Mouse (Mus musculus): ENCODE measurements around the gene Disp2. TPM values are rescaled to one million over a fixed set of nuclear protein-coding genes. Genes with fewer than 3 reads are reported as not detected.

Gene Disp2
- under 1 TPM in 1 of 2 experiments, not detected in 1; 0.17 TPM for polyA plus RNA-seq (2017; shearing (Covaris generic))

DNA sequence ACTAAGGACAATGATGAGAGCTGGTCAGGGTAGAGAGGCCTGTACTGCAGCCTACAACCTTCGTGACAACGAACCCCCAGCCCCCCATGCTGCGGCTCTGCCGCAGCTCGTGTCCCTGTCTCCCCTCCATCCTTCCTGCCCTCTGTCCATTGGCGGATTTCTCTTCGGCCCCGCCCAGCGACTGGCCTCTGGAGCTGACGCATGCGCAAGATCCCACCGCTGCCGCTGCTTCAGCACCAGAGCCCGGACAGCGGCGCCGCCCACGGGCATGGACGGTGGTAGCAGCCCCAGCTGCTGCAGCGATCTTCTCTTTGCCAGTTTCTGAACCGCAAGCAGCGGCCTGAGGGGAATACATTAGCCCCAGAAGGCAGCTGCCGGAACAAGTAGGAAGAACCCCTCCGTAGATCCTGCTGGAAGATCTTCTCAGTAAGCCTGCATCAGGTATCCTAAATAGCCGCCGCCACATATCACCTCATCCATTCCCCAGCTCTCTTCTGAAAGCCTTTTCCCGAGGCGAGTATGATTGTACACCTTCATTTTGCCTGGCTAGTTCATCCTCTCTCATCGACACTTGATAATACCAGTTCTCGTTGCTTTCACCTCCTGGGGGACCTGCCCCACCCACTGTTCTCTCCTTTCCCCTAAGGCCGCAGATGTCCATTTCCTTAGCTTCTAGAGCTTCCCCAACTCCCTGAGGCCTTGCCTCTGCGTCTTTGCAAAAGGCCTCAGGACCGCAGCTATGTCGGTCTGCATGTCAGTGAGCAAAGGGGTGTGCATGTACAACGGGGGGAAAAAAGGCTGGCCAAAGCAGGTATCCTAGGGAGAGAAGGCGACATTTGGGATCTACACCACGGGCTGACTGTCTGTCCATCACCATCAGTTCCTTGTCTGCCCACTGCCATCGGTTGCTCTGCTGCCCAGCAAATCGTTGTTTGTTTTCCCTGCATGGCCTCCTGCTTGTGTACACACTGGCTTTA is at the start of gene Disp2:
Gene Disp2, plus strand, starts transcription at position 216 of the 977 bp plus-strand sequence.

DNA sequence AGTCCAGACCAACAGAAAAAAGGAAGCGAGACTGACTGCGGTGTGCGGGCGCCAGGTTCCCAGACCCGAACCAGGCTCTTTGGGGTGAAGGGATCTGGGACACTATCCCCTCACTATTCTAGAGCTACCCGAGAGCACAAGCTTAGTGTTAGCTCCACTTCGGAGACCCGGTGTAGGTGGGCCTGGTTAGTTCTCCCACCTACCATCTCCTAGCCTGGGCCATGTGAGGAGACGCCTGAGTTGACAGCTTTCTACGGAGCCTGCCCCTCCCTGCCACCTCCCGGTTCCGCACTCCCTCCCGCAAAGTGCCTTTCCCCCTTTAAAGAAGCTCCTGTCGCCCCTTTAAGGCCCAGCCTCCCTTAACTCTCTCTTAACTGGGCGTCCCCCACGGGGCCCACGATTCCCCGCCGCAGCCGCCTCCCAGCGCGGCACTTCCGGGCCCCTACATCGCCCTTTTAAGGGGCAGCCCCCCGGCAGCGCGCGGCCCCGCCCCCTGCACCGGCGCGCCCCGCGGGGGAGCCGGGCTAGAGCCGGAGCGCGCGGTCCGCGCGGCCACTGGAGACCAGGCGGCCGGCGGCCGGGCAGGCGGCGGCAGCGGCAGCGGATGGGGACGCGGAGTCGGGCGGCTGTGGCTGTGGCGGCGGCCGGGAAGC is 34.2 kb upstream of the Disp2 start, which contains the start of gene Inafm2:
Gene Inafm2, plus strand, starts transcription at position 527 of the 653 bp plus-strand sequence.

DNA sequence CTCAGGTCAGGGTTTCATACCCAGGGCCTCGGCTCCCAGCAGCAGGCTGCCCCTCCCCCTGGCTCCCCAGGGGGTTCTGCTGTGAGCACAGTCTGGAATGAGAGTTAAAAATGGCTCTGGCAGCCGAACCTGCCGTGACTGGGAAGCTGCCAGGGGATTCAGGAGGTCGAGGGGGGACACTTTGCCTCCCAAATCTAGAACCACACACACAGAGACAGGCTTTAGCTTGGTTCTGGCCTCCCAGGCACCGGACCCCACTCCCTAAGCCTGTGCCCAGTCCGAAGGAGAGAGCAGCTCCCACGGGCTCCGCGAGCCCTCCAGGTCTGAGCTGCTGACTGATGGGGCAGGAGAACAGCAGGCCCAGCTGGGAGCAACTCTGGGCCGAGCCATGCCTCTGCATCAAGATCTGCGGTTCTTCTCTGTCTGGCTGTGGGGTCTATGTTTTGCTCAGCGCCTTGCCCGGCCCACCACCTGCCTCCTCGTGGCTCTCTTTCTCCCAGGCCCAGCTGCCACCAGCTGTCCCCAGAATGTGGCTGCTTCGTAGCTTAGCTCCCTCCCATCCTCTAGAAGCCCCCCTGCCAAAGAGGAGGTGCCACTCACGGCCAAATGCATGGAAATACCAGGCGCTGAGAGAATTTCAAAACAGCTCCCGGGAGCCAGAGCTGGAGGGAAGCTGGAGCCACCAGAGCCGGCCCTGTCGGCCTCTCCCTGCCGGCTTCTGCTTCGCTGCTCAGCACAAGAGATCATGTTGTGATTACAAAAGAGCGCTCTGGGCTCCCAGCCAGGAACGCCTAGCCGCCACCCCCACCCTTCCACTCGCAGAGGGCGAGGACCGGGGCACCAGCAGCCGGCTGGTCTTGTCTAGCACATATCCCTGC is 17.4 kb upstream of the Disp2 start, which contains the start of gene Ccdc9b:
Gene Ccdc9b, minus strand, starts transcription at position 756 of the 878 bp plus-strand sequence.

DNA sequence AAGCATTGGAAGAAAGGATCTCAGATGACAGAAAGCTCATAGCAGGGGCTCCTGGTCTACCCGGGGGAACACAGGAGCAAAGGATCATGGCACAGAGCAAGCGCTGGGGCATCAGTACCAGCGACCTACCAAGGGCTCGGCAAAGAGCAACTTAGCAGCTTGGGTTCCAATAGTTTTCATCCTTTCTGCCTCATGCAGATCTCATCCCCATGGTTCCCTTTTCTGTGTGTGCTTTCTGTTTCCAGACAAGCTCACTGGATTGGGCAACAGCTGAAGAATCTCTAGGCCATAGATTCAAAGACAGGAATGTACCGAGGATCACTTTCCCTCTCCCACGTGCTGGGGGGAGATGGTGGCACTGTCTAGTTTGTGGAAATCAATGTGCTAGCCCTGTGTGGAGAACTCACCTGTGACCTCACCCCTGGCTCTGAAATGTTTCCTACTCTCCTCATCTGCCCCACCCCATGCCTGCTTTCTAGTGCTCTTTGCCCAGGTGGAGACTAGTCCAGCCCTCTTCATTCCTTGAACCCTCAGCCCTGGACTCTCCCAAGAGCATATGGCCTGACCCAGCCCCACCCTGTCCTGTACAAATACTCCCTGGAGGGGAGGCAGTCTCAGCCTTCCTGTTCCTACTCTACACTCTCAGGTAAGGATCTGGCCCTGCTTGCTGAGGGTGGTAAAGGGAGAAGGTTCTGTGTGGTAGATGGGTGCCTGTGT is 7.2 kb upstream of the Disp2 start, which contains the start of gene Phgr1:
Gene Phgr1, plus strand, starts transcription at position 612 of the 717 bp plus-strand sequence.

DNA sequence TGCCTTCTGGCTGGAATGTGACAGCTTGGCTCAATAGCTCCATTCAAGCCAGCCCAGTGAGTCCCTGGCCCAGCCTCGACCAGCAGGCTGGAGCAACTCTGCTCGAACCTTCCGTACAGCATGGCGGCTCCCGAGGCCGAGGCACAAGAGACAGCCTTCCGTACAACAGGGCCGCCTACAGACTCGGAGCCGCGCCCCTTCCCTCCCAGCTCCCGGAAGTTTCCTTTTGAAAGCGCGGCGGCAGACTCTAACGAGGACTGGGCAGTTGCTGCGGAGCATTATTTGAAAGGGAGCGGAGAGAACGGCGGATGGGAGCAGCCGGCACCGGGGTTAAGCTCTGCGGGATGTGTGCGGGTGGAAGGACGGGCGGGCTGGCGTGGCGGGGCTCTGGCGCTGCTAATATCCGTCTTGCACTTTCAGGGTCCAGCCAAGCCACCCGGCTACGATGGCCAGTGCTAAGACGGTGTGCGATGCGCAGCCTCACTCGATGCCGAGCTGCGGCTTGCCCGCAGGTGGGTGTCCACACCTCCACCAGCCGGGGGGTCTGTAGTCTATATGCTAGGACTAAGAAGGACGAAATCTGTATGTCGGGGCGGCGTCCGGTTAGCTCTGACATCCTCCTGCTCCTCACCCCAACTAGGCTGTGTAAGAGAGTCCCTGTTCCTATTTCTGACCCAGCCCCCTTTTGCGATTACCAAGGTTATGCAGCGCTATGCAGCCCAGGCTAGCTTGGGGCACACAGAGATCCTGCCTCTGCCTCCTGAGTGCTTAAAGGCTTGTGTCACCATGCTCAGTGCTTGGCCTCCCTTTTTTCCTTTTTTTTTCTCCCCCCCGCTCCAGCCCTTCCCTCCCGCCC is 34.7 kb downstream of the Disp2 start, which contains the start of gene Knstrn:
Gene Knstrn, plus strand, starts transcription at position 23 of the 856 bp plus-strand sequence.

Other genes starting within 250 kb of the Disp2 start
- gene Bmf, start 230.0 kb upstream of the Disp2 start, polyA plus RNA-seq (2017; shearing (Covaris generic)): 1 to 10 TPM in 1 of 2 experiments, under 1 TPM in 1; 0.88 to 1.4 TPM
- gene Bub1b, start 181.5 kb upstream of the Disp2 start, polyA plus RNA-seq (2017; shearing (Covaris generic)): 10 to 100 TPM; 12.7 to 14.1 TPM
- gene Pak6, start 116.4 kb upstream of the Disp2 start, polyA plus RNA-seq (2017; shearing (Covaris generic)): under 1 TPM in 1 of 2 experiments, not detected in 1; 0.82 TPM
- not detected for gene Ankrd63, start 75.8 kb upstream of the Disp2 start, polyA plus RNA-seq (2017; shearing (Covaris generic))
- 10 to 100 TPM; 22.4 to 29.1 TPM for gene Plcb2, start 51.3 kb upstream of the Disp2 start, polyA plus RNA-seq (2017; shearing (Covaris generic))
- gene Inafm2, start 34.0 kb upstream of the Disp2 start, polyA plus RNA-seq (2017; shearing (Covaris generic)): 1 to 10 TPM; 5.0 to 9.6 TPM
- gene Ccdc9b, start 17.1 kb upstream of the Disp2 start, polyA plus RNA-seq (2017; shearing (Covaris generic)): under 1 TPM in 1 of 2 experiments, not detected in 1; 0.48 TPM
- not detected for gene Phgr1, start 7.0 kb upstream of the Disp2 start, polyA plus RNA-seq (2017; shearing (Covaris generic))
- 10 to 100 TPM; 14.6 to 20.5 TPM for gene Knstrn, start 34.3 kb downstream of the Disp2 start, polyA plus RNA-seq (2017; shearing (Covaris generic))
- 10 to 100 TPM; 49.2 to 54.3 TPM for gene Ivd, start 82.2 kb downstream of the Disp2 start, polyA plus RNA-seq (2017; shearing (Covaris generic))
- 10 to 100 TPM; 11.0 to 16.9 TPM for gene Bahd1, start 120.7 kb downstream of the Disp2 start, polyA plus RNA-seq (2017; shearing (Covaris generic))
- 1 to 10 TPM; 6.2 to 7.1 TPM for gene Chst14, start 146.8 kb downstream of the Disp2 start, polyA plus RNA-seq (2017; shearing (Covaris generic))
- gene Ccdc32, start 249.7 kb downstream of the Disp2 start, polyA plus RNA-seq (2017; shearing (Covaris generic)): 10 to 100 TPM; 23.9 to 25.4 TPM

Data from activated CD4-positive, CD25-positive, alpha-beta regulatory T cell (primary cell).